Mouse (Mus musculus): ENCODE measurements around the gene Hand1. TPM values are rescaled to one million over a fixed set of nuclear protein-coding genes. Genes with fewer than 3 reads are reported as not detected.

Hand1 gene
- polyA plus RNA-seq, 1 experiment from 2014 or later: 3.0 TPM

GRCm38 (mm10) chr11:57819999-57820581 is 12.5 kb downstream of the Hand1 start:
- no peak for ATAC-seq (ENCODE audit: insufficient number of reproducible peaks, low FRiP score, low TSS enrichment, low read depth)
- no peaks in the 10 kb centered on the region for H3K27me3 ChIP-seq (ENCODE audit: control insufficient read depth, insufficient read depth, low read length)
- WGBS: 29% methylated on average over 9 of the region's 9 CpGs

DNA sequence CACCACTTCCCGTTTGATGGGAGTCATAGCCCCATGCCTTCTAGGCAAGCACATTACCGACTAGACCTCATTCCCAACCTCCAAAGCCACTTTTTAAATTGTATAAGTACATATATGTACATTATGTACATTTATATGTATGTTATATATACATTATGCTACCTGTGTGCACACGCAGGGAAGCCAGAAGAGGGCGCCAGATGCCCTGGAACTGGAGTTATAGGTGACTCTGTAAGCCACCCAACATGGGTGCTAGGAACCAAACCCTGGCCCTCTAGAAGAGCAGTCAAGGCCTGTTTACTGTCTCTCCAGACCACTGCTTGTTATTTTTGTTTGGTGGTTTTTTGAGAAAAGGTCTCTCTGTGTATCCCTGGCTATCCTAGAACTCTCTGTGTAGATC is 14.4 kb downstream of the Hand1 start:
- H3K9ac ChIP-seq (ENCODE audit: low read length): no peak overlapping the region
- H3K36me3 ChIP-seq (ENCODE audit: control insufficient read depth, insufficient read depth, low read length): no peaks in the 10 kb centered on the region
- H3K4me1 ChIP-seq (ENCODE audit: control insufficient read depth, insufficient read depth, low read length): 0 out of 2 replicates have a peak, but pooled peaks cover 3% of the 10 kb centered on the region
- H3K9me3 ChIP-seq (ENCODE audit: control insufficient read depth, low read length): no peaks in the 10 kb centered on the region
- 80% methylated on average over 4 of the region's 4 CpGs for WGBS
- no peak overlapping the region for H3K4me2 ChIP-seq (ENCODE audit: low read depth, severe bottlenecking)
- no peak overlapping the region for H3K27ac ChIP-seq (replicated peaks; ENCODE audit: low read depth, low read length)
- no peak for ATAC-seq (ENCODE audit: insufficient number of reproducible peaks, low FRiP score, low TSS enrichment, low read depth)
- no peak for DNase-seq (ENCODE audit: low spot score)
- H3K27me3 ChIP-seq (ENCODE audit: control insufficient read depth, insufficient read depth, low read length): no peaks in the 10 kb centered on the region
- H3K4me3 ChIP-seq (ENCODE audit: low read depth, low read length): no peak overlapping the region

More at GRCm38 (mm10) chr11:57819999-57820581, 12.5 kb downstream of the Hand1 start:
- H3K9ac ChIP-seq (ENCODE audit: low read length): no peak overlapping the region
- H3K36me3 ChIP-seq (ENCODE audit: control insufficient read depth, insufficient read depth, low read length): no peaks in the 10 kb centered on the region
- no peaks in the 10 kb centered on the region for H3K9me3 ChIP-seq (ENCODE audit: control insufficient read depth, low read length)
- peak; percentile 94 for DNase-seq (ENCODE audit: low spot score)
- H3K4me3 ChIP-seq (ENCODE audit: low read depth, low read length): no peak overlapping the region
- H3K4me2 ChIP-seq (ENCODE audit: low read depth, severe bottlenecking): no peak overlapping the region
- no peak overlapping the region for H3K27ac ChIP-seq (replicated peaks; ENCODE audit: low read depth, low read length)
- H3K4me1 ChIP-seq (ENCODE audit: control insufficient read depth, insufficient read depth, low read length): peaks cover 11% of the 10 kb centered on the region; the same call in 1 of the 2 replicates

DNA sequence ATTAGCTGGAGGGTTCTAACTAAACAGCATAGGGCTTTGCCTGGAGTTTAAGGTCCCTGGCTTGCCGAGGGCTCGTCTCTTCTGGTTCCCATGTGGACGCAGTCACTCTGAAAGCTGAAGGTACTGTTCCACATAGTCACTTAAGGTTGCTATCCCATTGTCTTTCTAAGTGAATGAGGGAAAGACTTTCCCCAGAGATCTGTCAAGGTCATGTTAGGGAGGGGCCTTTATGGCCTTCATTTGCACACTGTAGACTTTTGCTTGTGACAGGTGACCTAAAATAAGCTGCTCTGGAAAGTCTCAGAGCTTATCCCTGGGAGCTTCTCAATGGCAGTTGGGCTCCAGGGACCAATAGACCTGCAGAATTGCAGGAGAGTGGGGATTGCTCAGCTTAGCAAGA is 19.0 kb downstream of the Hand1 start:
- Histone ChIP-seq H3K36me3 (ENCODE audit: control insufficient read depth, insufficient read depth, low read length) (peaks cover 3% of the 10 kb centered on the region; the same call in 1 of the 2 replicates), H3K27ac (replicated peaks; ENCODE audit: low read depth, low read length) (no peak overlapping the region), H3K9me3 (ENCODE audit: control insufficient read depth, low read length) (no peaks in the 10 kb centered on the region), H3K4me2 (ENCODE audit: low read depth, severe bottlenecking) (no peak overlapping the region), H3K4me1 (ENCODE audit: control insufficient read depth, insufficient read depth, low read length) (0 out of 2 replicates have a peak, but pooled peaks cover 3% of the 10 kb centered on the region), H3K27me3 (ENCODE audit: control insufficient read depth, insufficient read depth, low read length) (no peaks in the 10 kb centered on the region), H3K4me3 (ENCODE audit: low read depth, low read length) (no peak overlapping the region), H3K9ac (ENCODE audit: low read length) (no peak overlapping the region)
- 94% methylated on average over 3 of the region's 3 CpGs for WGBS
- DNase-seq (ENCODE audit: low spot score) (no peak), ATAC-seq (ENCODE audit: insufficient number of reproducible peaks, low FRiP score, low TSS enrichment, low read depth) (no peak)

DNA sequence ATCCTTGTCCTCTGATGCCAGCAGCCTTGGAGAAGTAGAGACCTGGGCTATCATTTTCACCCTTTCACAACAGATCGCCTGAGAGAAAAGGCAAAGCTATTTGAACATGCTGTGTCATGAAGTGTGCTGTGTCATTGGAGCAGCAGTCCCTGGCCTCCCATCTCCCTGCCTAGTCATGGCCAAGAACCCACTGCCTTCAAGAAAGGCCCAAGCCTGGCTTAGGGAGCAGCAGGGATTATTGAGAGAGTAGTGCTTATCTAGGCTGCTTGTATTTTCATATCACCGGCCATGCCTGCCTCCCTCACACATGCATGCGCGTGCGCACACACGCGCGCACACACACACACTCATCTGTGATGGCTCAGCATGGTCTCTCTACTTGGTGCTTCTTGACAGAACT is 20.4 kb downstream of the Hand1 start:
- H3K36me3 ChIP-seq (ENCODE audit: control insufficient read depth, insufficient read depth, low read length): peaks cover 5% of the 10 kb centered on the region; the same call in 1 of the 2 replicates
- ATAC-seq (ENCODE audit: insufficient number of reproducible peaks, low FRiP score, low TSS enrichment, low read depth) (no peak), DNase-seq (ENCODE audit: low spot score) (no peak)
- no peak overlapping the region for H3K4me3 ChIP-seq (ENCODE audit: low read depth, low read length)
- WGBS: 95% methylated on average over 8 of the region's 8 CpGs
- H3K27me3 ChIP-seq (ENCODE audit: control insufficient read depth, insufficient read depth, low read length): no peaks in the 10 kb centered on the region
- H3K27ac ChIP-seq (replicated peaks; ENCODE audit: low read depth, low read length): no peak overlapping the region
- 0 out of 2 replicates have a peak, but pooled peaks cover 3% of the 10 kb centered on the region for H3K4me1 ChIP-seq (ENCODE audit: control insufficient read depth, insufficient read depth, low read length)
- H3K4me2 ChIP-seq (ENCODE audit: low read depth, severe bottlenecking): no peak overlapping the region
- no peak overlapping the region for H3K9ac ChIP-seq (ENCODE audit: low read length)
- no peaks in the 10 kb centered on the region for H3K9me3 ChIP-seq (ENCODE audit: control insufficient read depth, low read length)

DNA sequence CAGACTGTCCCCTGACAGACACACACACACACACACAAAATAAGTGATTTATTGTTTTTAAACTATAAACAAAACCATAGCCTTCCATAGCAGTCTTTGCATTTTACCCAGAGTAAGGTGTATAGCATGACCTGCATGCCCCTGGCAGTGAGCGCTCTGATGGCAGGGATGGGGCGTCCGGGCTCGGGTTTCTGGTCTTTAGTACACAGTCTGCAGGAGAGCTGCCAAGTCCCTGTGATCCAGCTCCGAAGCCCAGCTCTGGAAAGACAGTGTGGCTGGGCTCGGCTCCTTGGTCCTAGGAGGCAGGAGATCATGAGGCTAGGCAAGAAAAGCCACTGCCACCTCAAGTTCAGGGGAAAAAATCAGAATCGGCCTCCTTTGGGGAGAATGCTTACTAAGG is 21.6 kb downstream of the Hand1 start:
- WGBS: 85% methylated on average over 7 of the region's 7 CpGs
- Histone ChIP-seq H3K36me3 (ENCODE audit: control insufficient read depth, insufficient read depth, low read length) (peaks cover 5% of the 10 kb centered on the region; the same call in 1 of the 2 replicates), H3K4me3 (ENCODE audit: low read depth, low read length) (no peak overlapping the region), H3K27ac (replicated peaks; ENCODE audit: low read depth, low read length) (no peak overlapping the region), H3K9ac (ENCODE audit: low read length) (no peak overlapping the region), H3K27me3 (ENCODE audit: control insufficient read depth, insufficient read depth, low read length) (no peaks in the 10 kb centered on the region), H3K9me3 (ENCODE audit: control insufficient read depth, low read length) (no peaks in the 10 kb centered on the region), H3K4me1 (ENCODE audit: control insufficient read depth, insufficient read depth, low read length) (no peaks in the 10 kb centered on the region), H3K4me2 (ENCODE audit: low read depth, severe bottlenecking) (no peak overlapping the region)
- DNase-seq (ENCODE audit: low spot score) (no peak), ATAC-seq (ENCODE audit: insufficient number of reproducible peaks, low FRiP score, low TSS enrichment, low read depth) (no peak)

GRCm38 (mm10) chr11:57809732-57810098 is 22.9 kb downstream of the Hand1 start:
- 93% methylated on average over 8 of the region's 8 CpGs for WGBS

DNA sequence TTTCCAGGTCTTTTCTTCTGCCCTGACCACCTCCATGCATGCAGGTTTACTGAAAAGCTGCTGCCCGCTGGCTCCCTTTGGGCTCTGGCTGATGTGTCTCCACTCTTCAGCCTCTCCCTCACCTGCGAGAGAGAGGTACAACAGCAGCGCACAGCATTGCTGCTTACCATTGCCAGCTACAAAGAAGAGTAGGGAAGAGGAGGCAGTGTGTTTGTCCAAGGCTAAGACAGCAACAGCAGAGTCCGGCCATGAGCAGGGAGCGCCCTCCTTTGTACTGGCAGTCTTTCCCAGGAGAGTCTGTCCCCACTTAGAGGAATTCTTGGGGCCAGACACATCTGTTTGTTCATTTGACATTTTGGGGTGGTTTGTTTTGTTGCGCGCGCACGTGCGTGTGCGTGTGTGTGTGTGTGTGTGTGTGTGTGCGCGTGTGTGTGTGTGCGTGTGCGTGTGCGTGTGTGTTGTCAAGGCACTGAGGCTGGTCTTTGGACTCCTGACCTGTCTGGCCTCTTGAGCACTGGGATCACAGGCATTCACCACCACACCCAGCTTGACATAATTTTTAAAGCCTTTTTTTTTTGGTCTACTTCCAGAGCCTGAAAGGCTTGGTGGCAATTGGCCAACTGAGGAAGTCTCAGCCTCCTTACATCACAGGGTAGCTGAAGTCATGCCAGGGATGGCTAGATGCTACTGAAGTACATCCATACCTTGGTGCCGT is 23.4 kb downstream of the Hand1 start:
- Histone ChIP-seq H3K9me3 (ENCODE audit: control insufficient read depth, low read length) (no peaks in the 10 kb centered on the region), H3K27me3 (ENCODE audit: control insufficient read depth, insufficient read depth, low read length) (no peaks in the 10 kb centered on the region), H3K9ac (ENCODE audit: low read length) (no peak overlapping the region), H3K36me3 (ENCODE audit: control insufficient read depth, insufficient read depth, low read length) (peaks cover 5% of the 10 kb centered on the region; the same call in 1 of the 2 replicates), H3K27ac (replicated peaks; ENCODE audit: low read depth, low read length) (no peak overlapping the region), H3K4me3 (ENCODE audit: low read depth, low read length) (no peak overlapping the region), H3K4me2 (ENCODE audit: low read depth, severe bottlenecking) (no peak overlapping the region), H3K4me1 (ENCODE audit: control insufficient read depth, insufficient read depth, low read length) (no peaks in the 10 kb centered on the region)
- WGBS: 95% methylated on average over 17 of the region's 17 CpGs
- no peak for ATAC-seq (ENCODE audit: insufficient number of reproducible peaks, low FRiP score, low TSS enrichment, low read depth)
- no peak for DNase-seq (ENCODE audit: low spot score)

More at GRCm38 (mm10) chr11:57809732-57810098, 22.9 kb downstream of the Hand1 start:
- Histone ChIP-seq H3K27ac (replicated peaks; ENCODE audit: low read depth, low read length) (no peak overlapping the region), H3K4me1 (ENCODE audit: control insufficient read depth, insufficient read depth, low read length) (no peaks in the 10 kb centered on the region), H3K4me3 (ENCODE audit: low read depth, low read length) (no peak overlapping the region), H3K4me2 (ENCODE audit: low read depth, severe bottlenecking) (no peak overlapping the region), H3K27me3 (ENCODE audit: control insufficient read depth, insufficient read depth, low read length) (no peaks in the 10 kb centered on the region), H3K36me3 (ENCODE audit: control insufficient read depth, insufficient read depth, low read length) (peaks cover 5% of the 10 kb centered on the region; the same call in 1 of the 2 replicates), H3K9ac (ENCODE audit: low read length) (no peak overlapping the region), H3K9me3 (ENCODE audit: control insufficient read depth, low read length) (no peaks in the 10 kb centered on the region)
- no peak for ATAC-seq (ENCODE audit: insufficient number of reproducible peaks, low FRiP score, low TSS enrichment, low read depth)
- no peak for DNase-seq (ENCODE audit: low spot score)

- no peak overlapping the region for H3K27ac ChIP-seq (replicated peaks; ENCODE audit: low read depth, low read length)
- H3K36me3 ChIP-seq (ENCODE audit: control insufficient read depth, insufficient read depth, low read length): peaks cover 7% of the 10 kb centered on the region
- 60% methylated on average over 3 of the region's 3 CpGs for WGBS
- H3K4me1 ChIP-seq (ENCODE audit: control insufficient read depth, insufficient read depth, low read length): peaks cover 17% of the 10 kb centered on the region
- H3K9me3 ChIP-seq (ENCODE audit: control insufficient read depth, low read length): no peaks in the 10 kb centered on the region
- no peaks in the 10 kb centered on the region for H3K27me3 ChIP-seq (ENCODE audit: control insufficient read depth, insufficient read depth, low read length)
- H3K4me2 ChIP-seq (ENCODE audit: low read depth, severe bottlenecking): no peak overlapping the region
- H3K4me3 ChIP-seq (ENCODE audit: low read depth, low read length): no peak overlapping the region
- no peak overlapping the region for H3K9ac ChIP-seq (ENCODE audit: low read length)
- ATAC-seq (ENCODE audit: insufficient number of reproducible peaks, low FRiP score, low TSS enrichment, low read depth) (no peak), DNase-seq (ENCODE audit: low spot score) (no peak)
Observed at GRCm38 (mm10) chr11:57805047-57805446, 27.6 kb downstream of the Hand1 start.

All from limb, embryonic 11.5 days (tissue).